Mouse (Mus musculus) left cerebral cortex, adult 11 months (tissue): ENCODE measurements around the gene Fam180a.
"Not testable (repeated sequence)": the region's sequence is repeated elsewhere in the genome, so short reads cannot be mapped to it uniquely, and the experiment has no call there.

Experiments
- DNase-seq: peaks from one replicate; pipeline ENCODE4 v3.0.0; 2022; ENCODE audit warnings: low spot score

Fam180a gene

DNA sequence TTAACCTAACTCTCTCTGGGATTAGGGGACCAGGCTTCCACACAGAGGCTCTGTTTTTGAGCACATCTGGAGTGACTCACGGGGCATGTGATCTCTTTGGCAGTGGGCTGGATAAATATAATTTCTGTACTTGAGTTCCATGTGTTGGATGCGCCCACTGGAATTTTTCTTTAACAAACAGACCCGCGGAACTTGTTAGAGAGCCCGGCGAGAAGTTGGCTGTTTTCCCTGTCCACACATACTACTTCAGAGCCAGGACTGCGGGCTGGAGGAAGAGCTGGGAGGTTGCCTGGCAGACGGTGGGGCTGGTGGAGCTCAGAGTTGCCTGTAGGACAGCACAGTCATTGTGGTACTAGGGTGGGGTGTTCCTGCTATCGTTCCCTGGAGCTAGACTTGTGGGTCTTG lies at the start of gene Fam180a:
TSS of gene Fam180a (minus strand) at position 31 of the 405 bp plus-strand sequence.
- DNase-seq = no peak

DNA sequence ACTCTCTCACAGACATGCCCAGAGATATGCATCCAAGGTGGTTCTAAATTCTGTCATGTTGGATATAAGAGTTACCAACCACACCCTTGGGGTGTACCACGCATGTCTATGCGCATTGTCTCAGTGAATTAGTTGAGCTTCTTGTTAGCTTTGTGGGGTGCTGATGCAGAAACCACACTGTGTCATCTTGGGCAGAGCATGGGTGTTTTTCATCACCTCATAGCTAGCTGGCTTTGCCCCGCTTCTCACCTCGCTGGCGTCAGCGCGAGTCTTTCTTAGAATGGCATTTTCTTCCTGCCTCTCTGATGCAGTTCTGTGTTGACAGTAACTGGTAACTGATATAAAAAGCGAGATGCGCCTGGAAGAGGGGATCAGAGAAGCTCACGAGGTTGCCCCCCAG lies 48.1 kb upstream of the Fam180a start:
- DNase-seq = no peak

DNA sequence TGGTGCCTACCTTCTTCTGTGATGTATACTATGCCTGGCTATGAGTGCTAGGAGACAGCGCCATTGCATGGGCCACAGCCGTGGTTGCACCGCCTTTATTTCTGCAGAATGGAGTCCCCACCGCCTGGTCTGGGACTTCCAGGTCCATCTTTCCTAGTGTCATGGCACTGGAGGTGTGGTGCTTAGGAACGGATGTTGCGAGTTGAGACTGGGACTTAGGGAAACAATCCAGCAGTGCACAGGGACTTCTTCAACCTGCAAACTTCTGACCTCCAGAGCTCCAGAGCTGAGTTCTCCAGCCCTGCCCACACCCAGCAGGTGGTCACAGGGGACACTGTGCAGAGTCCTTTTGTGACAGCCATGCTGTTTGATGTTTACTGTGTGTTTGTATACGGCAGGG lies 44.4 kb upstream of the Fam180a start:
- DNase-seq = no peak

DNA sequence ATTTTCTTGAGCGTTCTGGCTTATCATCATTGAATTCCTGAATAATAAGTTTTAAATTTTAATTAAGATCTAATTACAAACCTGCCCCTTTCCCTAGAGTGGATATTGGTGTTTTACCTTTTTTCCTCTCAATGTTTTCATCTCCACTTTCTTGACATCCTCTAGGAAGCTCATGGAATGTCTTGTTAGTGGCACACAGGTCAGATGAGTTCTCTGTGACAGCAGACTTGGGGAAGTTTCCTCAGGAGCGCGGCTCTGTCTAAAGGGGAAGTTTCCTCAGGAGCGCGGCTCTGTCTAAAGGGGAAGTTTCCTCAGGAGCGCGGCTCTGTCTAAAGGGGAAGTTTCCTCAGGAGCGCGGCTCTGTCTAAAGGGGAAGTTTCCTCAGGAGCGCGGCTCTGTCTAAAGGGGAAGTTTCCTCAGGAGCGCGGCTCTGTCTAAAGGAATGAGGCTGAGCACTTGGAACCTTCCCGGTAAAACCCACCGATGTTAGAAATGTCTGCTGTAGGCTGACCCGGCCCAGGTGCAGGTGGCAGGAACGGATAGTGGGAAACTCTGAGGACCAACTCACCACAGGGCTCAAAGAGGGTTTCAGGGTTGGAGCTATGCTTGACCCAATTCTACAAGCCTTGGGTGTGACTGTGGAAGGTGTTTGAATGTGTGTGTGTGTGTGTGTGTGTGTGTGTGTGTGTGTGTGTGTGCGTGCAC lies 43.8 kb upstream of the Fam180a start:
- DNase-seq = not testable (repeated sequence)

DNA sequence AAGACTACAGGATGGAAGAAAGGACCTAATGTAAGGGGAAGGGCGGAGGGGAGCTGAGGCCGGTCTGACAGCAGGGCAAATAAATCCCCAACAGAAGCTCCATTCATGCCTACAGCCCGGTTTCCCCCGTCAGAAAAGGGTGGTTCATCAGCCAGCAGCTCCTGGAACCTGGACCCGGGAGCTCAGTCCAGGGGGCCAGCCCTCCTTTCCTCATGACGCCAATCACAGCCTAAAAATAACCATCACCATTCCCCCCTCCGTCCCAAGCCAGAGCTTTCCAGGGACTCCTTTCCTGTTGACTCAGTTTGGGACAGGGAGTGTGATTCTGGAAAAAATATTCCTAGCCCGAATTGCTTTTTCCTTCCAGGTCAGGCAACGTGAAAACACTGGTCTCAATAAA lies 36.7 kb upstream of the Fam180a start:
- DNase-seq = no peak

DNA sequence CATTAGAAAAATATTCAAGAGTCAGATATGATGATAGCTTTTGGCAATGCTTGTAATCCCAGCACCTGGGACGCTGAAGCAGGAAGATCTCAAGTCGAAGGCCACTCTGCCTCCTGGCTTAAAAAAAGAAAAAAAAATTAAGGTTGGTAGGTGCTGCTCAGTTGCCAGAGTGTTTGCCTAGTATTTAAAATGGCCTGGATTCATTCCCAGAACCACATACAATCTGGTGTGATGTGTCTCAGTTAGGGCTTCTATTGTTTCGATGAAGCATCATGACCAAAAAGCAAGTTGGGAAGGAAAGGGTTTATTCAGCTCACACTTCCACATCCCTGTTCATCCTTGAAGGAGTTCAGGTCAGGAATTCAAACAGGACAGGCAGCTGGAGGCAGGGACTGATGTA lies 29.4 kb upstream of the Fam180a start:
- no peak for DNase-seq

DNA sequence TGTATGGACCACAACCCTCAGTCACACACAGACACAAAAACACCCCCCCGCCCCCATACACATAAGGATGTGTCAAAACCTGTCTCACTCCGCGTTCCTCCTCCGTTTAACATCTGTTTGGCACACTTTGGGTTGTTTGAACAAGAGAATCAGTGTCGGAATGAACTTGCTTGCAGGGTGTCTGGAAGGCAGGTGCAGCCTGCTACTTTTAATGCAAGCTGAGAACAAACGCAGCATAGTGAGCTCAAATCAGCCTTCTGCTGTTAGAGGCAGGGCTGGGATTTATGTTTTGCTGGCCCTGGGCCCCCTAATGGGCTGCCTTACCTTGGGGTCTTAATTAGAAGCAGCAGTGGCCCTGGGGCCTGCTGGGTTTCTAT lies 28.7 kb upstream of the Fam180a start:
- DNase-seq = no peak

DNA sequence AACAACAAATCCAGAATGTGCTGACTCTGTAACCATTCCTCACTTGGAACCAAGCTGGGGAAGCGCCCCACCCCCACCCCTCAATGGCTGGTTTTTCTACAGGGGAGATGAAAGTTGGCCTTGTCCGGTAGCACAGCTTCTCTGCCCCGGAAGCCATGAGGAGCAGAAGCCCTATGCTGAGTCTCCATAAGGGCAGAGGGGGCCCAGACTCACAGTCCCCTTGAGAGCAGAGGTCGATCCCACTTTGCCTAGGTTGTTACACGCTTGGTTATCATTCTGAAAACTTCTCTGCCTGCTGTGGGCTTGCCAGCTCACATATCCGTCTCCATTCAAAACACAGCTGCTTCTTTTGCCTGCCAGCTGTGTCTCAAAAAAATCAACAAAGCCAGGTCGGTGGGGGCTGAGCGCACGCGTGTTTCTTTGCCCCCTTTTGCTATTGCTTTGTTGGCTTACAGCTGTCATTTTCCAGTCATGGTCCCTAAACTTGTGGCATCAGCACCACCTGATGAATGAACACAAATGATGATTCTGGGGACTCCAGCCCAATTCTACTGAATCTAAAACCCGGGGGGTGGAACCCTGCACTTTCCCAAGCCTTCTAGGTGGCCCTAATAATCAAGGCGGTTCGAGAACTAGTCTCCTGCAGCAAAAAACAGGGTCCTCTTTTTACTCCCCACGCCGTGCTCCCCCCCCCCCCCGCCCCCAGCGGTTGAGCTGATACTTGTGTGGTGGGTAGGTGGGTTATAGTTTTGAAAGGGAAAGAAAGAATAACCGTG lies 28.1 kb upstream of the Fam180a start:
- DNase-seq = no peak

DNA sequence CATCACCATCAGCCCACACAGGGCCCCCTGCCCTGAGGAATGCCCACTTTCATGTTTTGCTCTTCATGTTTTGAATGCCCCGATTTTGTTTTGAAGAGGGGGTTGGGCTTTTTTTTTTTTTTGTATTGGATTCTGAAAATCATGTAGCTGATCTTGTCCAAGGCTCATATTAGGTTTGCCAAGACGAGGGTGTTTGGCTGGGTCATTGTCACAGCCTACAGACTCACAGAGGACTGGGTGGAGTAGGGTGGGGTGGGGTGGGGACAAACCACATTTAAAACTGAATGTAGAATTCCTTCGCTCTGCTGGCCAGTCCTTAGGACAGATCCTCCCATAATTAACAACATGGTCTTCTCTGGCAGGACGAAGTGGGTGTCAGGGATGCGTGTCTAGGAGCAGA lies 27.5 kb upstream of the Fam180a start:
- no peak for DNase-seq

DNA sequence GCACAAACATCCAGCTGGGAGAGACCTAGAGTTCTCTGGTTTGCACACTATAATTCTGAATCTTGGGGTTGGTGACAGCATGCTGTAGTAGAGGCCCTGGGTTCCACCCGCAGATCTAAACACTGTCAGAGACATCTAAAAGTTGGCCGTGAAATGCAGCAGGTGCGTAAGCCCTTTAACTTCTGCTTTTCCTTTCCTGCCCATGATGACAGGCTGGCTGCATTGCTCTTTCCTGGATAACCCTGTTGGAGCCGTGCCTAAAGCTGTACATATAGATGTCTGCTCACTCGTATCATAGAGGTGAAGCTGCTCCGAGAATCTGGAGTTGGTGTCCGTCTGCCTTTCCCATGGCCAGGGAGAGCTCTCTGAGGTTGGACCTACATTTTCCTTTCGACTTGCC lies 26.9 kb upstream of the Fam180a start:
- DNase-seq = no peak

DNA sequence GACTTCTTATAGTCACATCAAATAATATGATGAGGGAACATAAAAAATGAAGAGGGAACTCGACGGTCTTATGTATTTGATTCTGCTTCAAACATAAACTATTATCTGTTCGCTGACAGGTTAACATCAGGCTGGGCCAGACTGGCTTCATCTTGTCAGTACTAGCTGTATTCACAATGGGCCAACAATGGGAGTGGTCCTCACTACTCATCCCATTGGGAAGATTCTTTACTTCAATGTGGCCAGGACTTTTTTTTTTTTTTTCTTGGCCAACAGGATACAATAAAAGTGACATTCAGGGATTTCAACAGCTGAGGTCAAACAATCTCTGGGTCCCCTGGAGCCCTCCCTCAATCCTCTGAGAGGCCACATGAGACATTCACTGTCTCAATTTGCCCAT lies 25.9 kb upstream of the Fam180a start:
- DNase-seq = no peak

DNA sequence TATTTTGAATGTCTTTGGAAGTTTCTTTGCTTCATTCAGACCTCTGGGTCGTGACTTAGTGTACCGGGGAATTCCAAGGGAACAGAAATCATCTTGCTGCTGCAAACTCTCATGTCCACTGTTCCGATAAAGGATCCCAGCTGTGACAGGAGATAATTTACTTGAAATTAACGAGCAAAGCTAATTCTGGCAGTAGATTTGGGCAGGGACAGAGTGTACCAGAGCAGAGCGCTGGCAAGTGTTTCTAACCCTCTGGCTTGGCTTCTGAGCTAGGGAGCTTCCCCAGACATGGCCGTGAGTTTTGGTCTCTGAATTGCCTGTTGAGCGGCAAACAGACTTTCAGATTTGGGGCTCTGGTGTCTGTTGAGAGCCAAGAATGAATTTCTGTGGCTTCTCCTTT lies 23.8 kb upstream of the Fam180a start:
- no peak for DNase-seq

DNA sequence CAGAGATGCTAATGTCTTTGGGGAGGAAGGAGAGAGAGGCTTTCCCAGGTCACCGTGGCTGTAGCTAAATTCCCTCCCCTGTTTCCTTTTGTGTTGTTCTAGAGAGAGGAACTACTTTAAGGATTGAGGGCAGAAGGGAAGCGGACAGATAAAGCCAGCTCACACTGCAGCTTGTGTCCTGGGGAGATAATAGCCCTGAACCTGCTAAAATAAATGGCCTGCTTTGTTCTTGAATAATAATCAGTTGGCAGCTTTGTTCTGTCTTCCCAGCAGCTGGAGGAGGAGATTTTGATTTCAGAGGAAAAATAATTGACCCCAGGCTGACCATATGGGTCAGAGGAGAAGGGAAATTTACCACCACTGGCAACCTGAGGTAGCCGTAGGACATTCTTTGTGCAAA lies 12.7 kb upstream of the Fam180a start:
- DNase-seq = no peak

DNA sequence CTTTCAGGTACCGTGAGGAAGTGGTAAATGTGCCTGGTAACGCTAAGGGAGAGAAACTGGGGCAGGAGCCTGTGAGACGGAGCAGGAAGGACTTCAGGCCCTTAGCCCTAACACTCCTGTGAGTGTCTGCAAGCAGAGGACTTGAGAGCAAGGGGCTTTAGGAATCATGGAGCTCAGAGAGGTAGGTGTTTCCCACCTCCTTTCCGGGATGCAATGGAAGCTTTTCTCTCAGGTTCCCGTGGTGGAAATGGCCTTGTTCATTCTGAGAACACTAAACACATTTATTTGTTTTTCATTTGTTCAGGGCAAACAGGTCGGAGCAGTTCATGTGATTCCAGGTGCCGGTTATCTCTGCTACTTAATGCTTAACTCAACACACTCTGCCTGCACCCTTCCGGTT lies 11.9 kb upstream of the Fam180a start:
- no peak for DNase-seq

DNA sequence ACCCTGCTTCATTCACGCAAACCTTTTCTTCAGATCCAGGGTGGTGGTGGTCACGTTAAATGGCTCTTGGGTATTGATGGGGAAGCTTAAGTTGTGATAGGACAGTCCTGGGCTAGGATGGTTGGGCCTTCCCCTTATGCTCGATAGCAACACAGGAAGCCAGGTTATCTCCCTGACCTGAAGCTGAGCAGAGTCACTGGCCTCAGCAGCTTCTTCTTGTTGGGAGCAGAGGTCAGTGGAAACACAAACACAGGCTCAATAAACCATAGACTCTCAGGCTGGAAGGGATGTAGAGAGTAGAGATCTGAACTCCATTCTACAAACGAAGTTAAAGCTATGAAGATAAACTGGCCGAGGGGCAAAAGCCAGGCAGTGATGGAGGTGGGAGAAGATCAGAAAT lies 9.5 kb upstream of the Fam180a start:
- no peak for DNase-seq

DNA sequence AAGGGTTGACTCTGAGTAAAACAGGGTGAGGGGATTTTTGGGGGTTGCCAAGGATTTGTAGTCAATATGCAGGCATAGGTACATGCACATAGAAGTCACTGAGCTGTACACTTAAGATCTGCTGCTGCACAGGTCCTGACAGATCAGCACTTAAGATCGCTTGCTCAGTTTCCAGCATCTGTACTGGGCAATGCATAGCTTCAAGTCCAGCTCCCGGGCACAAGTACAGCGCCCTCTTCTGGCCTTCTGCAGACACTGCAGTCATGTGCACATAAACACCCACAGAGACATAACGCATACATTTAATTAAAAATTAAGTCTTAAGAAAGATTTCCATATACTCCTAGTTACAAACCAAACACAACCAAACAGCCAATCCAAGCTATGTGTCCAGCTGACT lies 8.3 kb upstream of the Fam180a start:
- no peak for DNase-seq

DNA sequence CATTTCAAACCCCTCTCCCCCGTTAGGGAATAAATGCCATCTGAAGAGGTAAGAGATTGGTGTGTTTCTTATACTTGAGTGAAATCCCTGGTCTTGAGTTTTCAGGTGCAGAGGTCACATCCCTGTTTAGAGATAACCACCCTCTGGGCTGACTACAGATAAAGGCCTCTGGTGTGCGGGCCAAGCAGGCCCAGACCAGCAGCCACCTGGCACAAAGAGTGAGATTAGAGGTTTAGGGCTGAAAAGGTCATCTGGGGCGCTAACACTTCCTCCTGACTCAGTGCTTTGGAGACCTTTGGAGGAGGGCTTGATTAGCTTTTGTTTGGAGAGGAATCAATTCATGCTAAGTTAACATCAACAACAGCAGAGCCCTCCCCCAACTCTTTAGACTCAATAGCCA lies 7.7 kb upstream of the Fam180a start:
- DNase-seq = no peak

DNA sequence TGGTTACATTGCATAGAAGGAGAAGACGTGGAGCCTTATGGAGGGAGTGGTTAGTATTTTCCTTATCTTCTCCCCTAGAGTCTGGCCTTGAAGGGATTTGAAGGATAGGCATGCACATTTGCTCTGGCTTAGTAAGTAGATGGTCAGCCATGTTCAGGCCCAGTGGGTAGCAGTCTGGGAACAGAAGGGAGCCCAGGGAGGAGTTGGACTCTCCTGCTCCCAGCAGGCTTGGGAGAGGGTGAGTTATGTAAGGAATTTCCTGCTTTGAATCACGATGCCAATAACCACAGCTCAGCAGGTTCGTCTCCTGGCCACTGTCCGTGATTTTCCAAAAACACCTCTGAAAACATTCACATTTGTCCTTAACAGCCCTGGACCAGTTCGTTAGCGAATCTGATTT lies 4.9 kb upstream of the Fam180a start:
- no peak for DNase-seq

DNA sequence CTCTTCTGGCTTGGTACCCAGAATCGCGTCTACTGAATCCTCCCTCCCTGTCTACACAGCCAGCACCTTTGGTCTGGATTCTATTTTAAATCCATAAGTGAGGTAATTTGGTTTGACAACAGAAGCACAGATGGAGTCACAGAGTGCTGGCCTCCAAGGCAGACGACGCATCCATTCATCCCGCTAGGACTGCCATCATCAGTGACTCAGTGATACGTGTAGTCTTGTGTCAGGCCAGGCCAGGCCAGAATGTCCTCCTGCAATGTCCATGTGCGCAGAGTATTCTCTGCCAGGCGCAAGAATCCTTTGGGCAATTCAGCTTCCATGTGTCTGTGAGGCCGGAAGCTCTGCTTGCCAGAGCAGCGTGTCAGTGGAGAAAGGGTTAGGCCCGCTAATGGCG lies 4.0 kb upstream of the Fam180a start:
- DNase-seq = no peak

DNA sequence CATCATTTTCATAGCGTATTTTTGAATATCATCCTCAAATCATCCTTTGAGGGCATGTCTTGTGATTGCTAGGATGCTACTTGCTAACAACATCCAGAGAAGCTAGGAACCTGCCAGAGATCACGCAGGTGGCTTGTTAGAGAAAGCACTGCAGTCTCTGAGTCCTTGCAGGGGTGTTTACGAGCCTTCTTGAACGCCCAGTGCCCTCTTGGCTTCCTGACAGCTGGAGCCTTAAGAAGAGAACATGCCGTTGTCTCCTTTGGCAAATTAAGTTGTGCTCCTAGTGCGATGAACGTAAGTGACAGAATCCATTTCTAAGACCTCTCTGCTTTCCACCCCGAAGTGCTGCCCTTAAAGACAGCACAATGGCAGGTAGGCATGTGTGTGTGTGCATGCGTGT lies 1.6 kb downstream of the Fam180a start:
- no peak for DNase-seq

DNA sequence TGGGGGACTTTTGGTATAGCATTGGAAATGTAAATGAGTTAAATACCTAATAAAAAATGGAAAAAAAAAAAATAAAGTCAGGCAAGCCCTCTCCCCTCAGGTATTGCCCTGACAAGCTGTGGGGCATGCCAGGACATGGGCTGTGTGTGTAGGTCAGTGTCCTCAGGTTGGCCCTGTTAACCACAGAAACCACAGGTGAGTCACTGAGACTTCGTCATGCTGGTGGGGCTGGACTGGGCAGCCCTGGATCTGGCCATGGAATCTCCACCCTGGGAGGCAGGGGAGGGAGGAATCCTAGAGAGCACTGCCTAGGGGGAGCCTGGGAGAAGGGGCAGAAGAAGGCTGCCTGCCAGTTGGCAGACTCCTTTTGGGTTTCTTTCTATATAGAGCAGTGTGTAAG lies 2.9 kb downstream of the Fam180a start:
- DNase-seq = no peak

DNA sequence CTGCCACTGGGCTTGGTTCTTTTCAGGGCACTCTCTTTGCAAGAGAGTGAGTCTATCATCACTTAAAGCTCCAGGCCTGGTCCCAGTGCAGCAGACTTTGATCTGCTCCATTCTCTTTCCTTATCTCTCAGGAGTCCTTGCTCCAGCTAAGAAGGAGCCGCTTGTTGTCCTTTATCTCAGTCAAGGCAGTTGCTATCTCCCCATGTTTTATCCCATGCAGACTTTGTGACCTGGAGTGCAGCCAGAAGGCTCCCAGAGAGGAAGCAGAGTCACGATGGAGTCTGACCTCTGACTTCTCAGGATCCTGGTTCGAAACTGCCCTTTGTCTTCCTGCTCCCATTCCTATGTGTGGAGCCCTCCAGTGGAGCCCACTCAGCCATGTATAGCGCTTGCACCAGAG lies 4.8 kb downstream of the Fam180a start:
- DNase-seq = no peak

DNA sequence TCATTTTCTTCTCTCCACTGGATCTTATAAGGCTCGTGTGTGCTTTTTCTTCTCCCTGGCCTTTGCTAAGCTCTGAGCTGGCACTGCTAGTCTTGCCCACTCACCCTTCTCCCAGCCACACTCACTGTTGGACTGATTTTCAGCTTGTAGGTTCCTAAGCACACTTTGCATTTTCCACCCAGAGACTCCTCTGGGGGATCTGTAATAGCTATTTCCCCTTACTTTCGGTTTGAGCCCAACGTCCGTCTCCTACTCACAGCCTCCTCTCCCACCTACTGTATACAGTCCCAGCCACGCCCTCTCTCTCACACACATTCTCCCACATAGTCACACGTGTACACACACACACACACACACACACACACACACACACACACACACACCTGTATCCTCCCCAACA lies 6.1 kb downstream of the Fam180a start:
- no peak for DNase-seq

DNA sequence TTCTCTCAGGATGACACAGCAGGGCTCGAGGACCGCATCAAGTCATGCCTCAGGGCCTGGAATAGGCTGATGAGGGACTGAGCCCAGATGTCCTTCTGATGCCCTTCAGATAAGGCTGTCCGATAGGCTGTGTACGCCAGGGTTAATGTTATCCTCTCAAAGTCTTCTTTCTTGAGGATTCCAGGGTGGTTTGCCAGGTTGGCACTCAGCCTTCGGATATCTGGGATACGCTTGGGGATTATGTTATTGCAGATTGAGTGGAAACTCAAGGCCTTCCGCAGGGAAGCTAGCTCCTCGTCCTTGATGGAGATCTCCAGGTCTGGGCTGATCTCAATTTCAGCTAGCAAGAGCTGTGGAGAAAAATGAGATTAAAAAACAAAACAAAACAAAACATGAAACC lies 12.4 kb downstream of the Fam180a start:
- no peak for DNase-seq
